Mouse (Mus musculus) MEL (cell line): ENCODE measurements around the gene Gm19668.

Experiments used
- CTCF ChIP-seq, 3 experiments: IDR thresholded peaks in 2 of 3; conservative IDR thresholded peaks in 1 of 3; 2 replicates each; pipeline ENCODE4 v1.5.1; 2011 to 2012; ENCODE audit warnings: low read length in 3 of 3, low read depth in 2 of 3, mild to moderate bottlenecking in 2 of 3, improper control_type of control experiment in 1 of 3, inconsistent platforms in 1 of 3, mixed read lengths in 1 of 3, moderate library complexity in 1 of 3; ENCODE audit not compliant: control insufficient read depth in 1 of 3, insufficient read depth in 1 of 3, poor library complexity in 1 of 3, severe bottlenecking in 1 of 3
- MXI1 ChIP-seq: IDR thresholded peaks from 2 replicates; pipeline ENCODE4 v1.6.1; 2011; ENCODE audit warnings: mild to moderate bottlenecking, low read depth, low read length, improper control_type of control experiment
- MYC ChIP-seq: IDR thresholded peaks from 2 replicates; pipeline ENCODE4 v1.6.1; 2011; ENCODE audit warnings: low read depth, mild to moderate bottlenecking, low read length, improper control_type of control experiment, moderate library complexity
- POLR2A ChIP-seq, 2 experiments: IDR thresholded peaks; 2 replicates each; pipeline ENCODE4 v1.6.1; 2011 to 2012; ENCODE audit warnings: low read length in 2 of 2, mild to moderate bottlenecking in 2 of 2, control low read depth in 1 of 2, improper control_type of control experiment in 1 of 2, low read depth in 1 of 2, moderate library complexity in 1 of 2; ENCODE audit not compliant: control insufficient read depth in 1 of 2, insufficient read depth in 1 of 2, poor library complexity in 1 of 2
- ZC3H11A ChIP-seq: IDR thresholded peaks from 2 replicates; pipeline ENCODE4 v1.6.1; 2012; ENCODE audit warnings: low read depth, mild to moderate bottlenecking, inconsistent platforms, low read length, improper control_type of control experiment
- ZMIZ1 ChIP-seq: IDR thresholded peaks from 2 replicates; pipeline ENCODE4 v1.6.1; 2012; ENCODE audit warnings: low read depth, mild to moderate bottlenecking, inconsistent platforms, low read length, improper control_type of control experiment, moderate library complexity

DNA sequence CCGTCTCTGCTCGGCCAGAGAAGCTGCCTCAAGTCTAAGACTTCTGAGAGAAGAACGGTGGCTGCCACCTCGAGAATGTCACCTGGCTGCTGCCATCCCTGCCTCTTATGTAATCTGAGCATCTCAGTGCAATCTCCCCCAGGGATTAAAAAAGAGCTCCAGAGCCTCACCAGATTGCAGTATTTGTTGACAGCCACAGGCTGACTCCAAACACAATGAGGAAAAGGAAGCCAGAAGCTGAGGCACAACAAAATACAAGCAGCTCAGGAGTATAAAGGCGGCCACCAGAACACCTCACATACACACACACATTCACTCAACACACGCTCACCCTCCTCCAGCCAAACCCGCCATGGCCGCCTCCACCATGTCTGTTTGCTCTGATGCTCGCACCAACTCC is 36.7 kb upstream of the Gm19668 start, which contains the start of gene Krtap10-10:
- TF ChIP-seq MXI1, result no peak
- no peak for TF ChIP-seq POLR2A (IDR thresholded peaks at IDR 0.05; ENCODE audit: control insufficient read depth in 1 of 2, insufficient read depth in 1 of 2, low read depth in 1 of 2, low read length in 2 of 2, poor library complexity in 1 of 2)
- no peak for TF ChIP-seq ZC3H11A
- TF ChIP-seq MYC, result no peak
- no peak for TF ChIP-seq CTCF (IDR thresholded peaks at IDR 0.05 in 2 of 3, conservative IDR thresholded peaks at IDR 0.05 in 1 of 3; ENCODE audit: control insufficient read depth in 1 of 3, insufficient read depth in 1 of 3, low read depth in 2 of 3, low read length in 3 of 3, poor library complexity in 1 of 3, severe bottlenecking in 1 of 3)
- no peak for TF ChIP-seq ZMIZ1
